Mouse (Mus musculus) lung, embryonic 14.5 days (tissue): Measurements from ENCODE around the gene Nt5c3. TPM values are rescaled to one million over a fixed set of nuclear protein-coding genes. Genes with fewer than 3 reads are reported as not detected.

ENCODE experiments used
- ATAC-seq: fragments of 200-750 bp; cut with Nextera tagmentation; 2 replicates; pipeline ENCODE4 v1.8.0; 2017; ENCODE audit warnings: mild to moderate bottlenecking, moderate TSS enrichment, moderate library complexity; ENCODE audit not compliant: insufficient read depth
- DNase-seq: peaks from one replicate; pipeline ENCODE4 v3.0.0-alpha.2; 2015
- H3K27ac ChIP-seq: fragments of 300-500 bp; sonication (generic); 2 replicates; pipeline ENCODE4 v1.5.1; 2014; ENCODE audit warnings: low read depth, mild to moderate bottlenecking, moderate library complexity
- H3K27me3 ChIP-seq: fragments of 300-500 bp; sonication (generic); 2 replicates; pipeline ENCODE4 v1.6.1; 2014; ENCODE audit warnings: low read length, control low read depth; ENCODE audit not compliant: insufficient read depth
- H3K36me3 ChIP-seq: fragments of 300-500 bp; sonication (generic); 2 replicates; pipeline ENCODE4 v1.6.1; 2014; ENCODE audit warnings: control low read depth; ENCODE audit not compliant: insufficient read depth
- H3K4me1 ChIP-seq: fragments of 300-500 bp; sonication (generic); 2 replicates; pipeline ENCODE4 v1.6.1; 2014; ENCODE audit warnings: antibody characterized with exemption, control low read depth; ENCODE audit not compliant: insufficient read depth
- H3K4me2 ChIP-seq: fragments of 300-500 bp; sonication (generic); 2 replicates; pipeline ENCODE4 v1.6.1; 2014; ENCODE audit warnings: mild to moderate bottlenecking
- H3K4me3 ChIP-seq: fragments of 300-500 bp; sonication (generic); 2 replicates; pipeline ENCODE4 v1.5.1; 2014; ENCODE audit warnings: low read depth, low read length
- H3K9ac ChIP-seq: fragments of 300-500 bp; sonication (generic); 2 replicates; pipeline ENCODE4 v1.6.1; 2014
- H3K9me3 ChIP-seq: fragments of 300-500 bp; sonication (generic); 2 replicates; pipeline ENCODE4 v1.6.1; 2016; ENCODE audit warnings: low read depth, low read length, control low read depth
- CTCF ChIP-seq: IDR thresholded peaks from 2 replicates; pipeline ENCODE4 v1.5.1; 2016; ENCODE audit warnings: antibody characterized with exemption, low read depth
- WGBS: fragments of 180-500 bp; shearing (Covaris S2); extraction: QIAGEN DNeasy Blood & Tissue Kit; methylation state at CpG from one replicate; pipeline ENCODE4 v1.1.7; 2014; 5-methylcytosine and 5-hydroxymethylcytosine counted together
- polyA plus RNA-seq: library from polyadenylated mRNA; unstranded; fragments of >200 nt; fragmentation: Nextera tagmentation; extraction: Ambion mirVana; gene quantifications from 2 replicates; pipeline ENCODE4 v1.2.1, GENCODE M21; 2014

The Nt5c3 gene
- polyA plus RNA-seq, 1 experiment from 2014 or later = 60.7 TPM

GRCm38 (mm10) chr6:56908912-56909311, 14.8 kb downstream of the Nt5c3 start:
- Histone ChIP-seq H3K4me1 (peaks cover 7% of the 10 kb centered on the region), H3K9ac (no peak overlapping the region), H3K27me3 (no peaks in the 10 kb centered on the region), H3K36me3 (no peaks in the 10 kb centered on the region), H3K4me2 (no peak overlapping the region), H3K9me3 (no peaks in the 10 kb centered on the region), H3K4me3 (no peak overlapping the region), H3K27ac (no peak overlapping the region)
- DNase-seq = peak; percentile 81
- WGBS = 14% methylated on average over 4 of the region's 4 CpGs
- ATAC-seq = peak; percentile 76
- TF ChIP-seq CTCF = peak; percentile 80

GRCm38 (mm10) chr6:56908397-56908796, 15.3 kb downstream of the Nt5c3 start:
- H3K9ac ChIP-seq = no peak overlapping the region
- no peak overlapping the region for H3K27ac ChIP-seq
- no peak for DNase-seq
- H3K9me3 ChIP-seq = no peaks in the 10 kb centered on the region
- ATAC-seq = no peak
- no peaks in the 10 kb centered on the region for H3K27me3 ChIP-seq
- peaks cover 4% of the 10 kb centered on the region for H3K4me1 ChIP-seq
- TF ChIP-seq CTCF = no peak
- 82% methylated on average over 2 of the region's 2 CpGs for WGBS
- no peaks in the 10 kb centered on the region for H3K36me3 ChIP-seq
- no peak overlapping the region for H3K4me3 ChIP-seq
- no peak overlapping the region for H3K4me2 ChIP-seq

- no peak overlapping the region for H3K27ac ChIP-seq
- no peak overlapping the region for H3K4me3 ChIP-seq
- H3K4me2 ChIP-seq = no peak overlapping the region
- no peak for TF ChIP-seq CTCF
- H3K4me1 ChIP-seq = peaks cover 4% of the 10 kb centered on the region; the same call in 1 of the 2 replicates
- H3K27me3 ChIP-seq = no peaks in the 10 kb centered on the region
- DNase-seq (no peak), ATAC-seq (no peak)
- WGBS = 87% methylated on average over 3 of the region's 3 CpGs
- no peak overlapping the region for H3K9ac ChIP-seq
- no peaks in the 10 kb centered on the region for H3K36me3 ChIP-seq
- no peaks in the 10 kb centered on the region for H3K9me3 ChIP-seq
These were observed 15.8 kb downstream of the Nt5c3 start for GRCm38 (mm10) chr6:56907973-56908372.

DNA sequence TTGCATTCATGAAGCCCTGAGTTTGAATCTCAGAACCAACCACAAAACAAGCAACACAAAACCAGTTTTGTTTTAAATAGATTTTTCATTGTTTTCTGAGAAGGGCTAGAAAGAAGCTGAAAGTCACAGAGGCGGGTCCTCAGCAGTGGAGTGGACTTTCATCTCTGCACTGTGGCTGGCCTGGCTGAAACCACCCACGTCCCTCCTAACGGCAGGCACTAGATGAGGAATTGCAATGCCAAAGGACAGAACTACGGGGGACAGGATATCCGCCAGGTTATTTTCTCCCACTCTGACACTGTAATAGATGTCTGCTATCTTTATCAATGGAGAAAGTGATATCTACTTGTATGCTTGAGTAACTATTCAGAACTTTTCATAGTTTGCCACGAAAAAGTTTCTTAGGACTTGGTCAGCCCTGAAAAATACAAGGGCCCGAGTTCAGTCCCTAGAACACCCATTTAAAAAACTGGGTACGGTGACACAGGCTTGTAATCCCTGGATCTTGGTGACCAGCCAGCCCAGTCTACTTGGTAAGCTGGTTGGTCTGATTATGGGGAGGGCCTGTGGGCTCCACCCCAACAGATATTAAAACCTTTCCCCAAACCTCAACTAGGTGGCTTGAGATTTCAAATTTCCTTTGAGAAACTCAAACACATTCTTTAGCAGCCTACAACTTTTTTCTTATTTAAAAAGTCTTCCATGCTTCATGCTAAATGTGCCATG, 17.4 kb downstream of the Nt5c3 start:
- Histone ChIP-seq H3K4me1 (peaks cover 6% of the 10 kb centered on the region), H3K9me3 (no peaks in the 10 kb centered on the region), H3K9ac (no peak overlapping the region), H3K27ac (no peak overlapping the region), H3K36me3 (no peaks in the 10 kb centered on the region), H3K4me3 (no peak overlapping the region), H3K4me2 (no peak overlapping the region), H3K27me3 (no peaks in the 10 kb centered on the region)
- DNase-seq = no peak
- TF ChIP-seq CTCF = no peak
- ATAC-seq = no peak
- 77% methylated on average over 8 of the region's 8 CpGs for WGBS

- Histone ChIP-seq H3K9ac (no peak overlapping the region), H3K27ac (no peak overlapping the region), H3K4me1 (peaks cover 6% of the 10 kb centered on the region), H3K36me3 (no peaks in the 10 kb centered on the region), H3K4me2 (no peak overlapping the region), H3K4me3 (no peak overlapping the region), H3K27me3 (no peaks in the 10 kb centered on the region), H3K9me3 (no peaks in the 10 kb centered on the region)
- DNase-seq (no peak), ATAC-seq (no peak)
- no peak for TF ChIP-seq CTCF
- 81% methylated on average over 5 of the region's 5 CpGs for WGBS
These were observed 18.2 kb downstream of the Nt5c3 start for GRCm38 (mm10) chr6:56905486-56905885.

GRCm38 (mm10) chr6:56904982-56905381, 18.8 kb downstream of the Nt5c3 start:
- Histone ChIP-seq H3K4me2 (no peak overlapping the region), H3K4me1 (peaks cover 6% of the 10 kb centered on the region), H3K27me3 (no peaks in the 10 kb centered on the region), H3K9ac (no peak overlapping the region), H3K27ac (no peak overlapping the region), H3K4me3 (no peak overlapping the region), H3K36me3 (no peaks in the 10 kb centered on the region), H3K9me3 (no peaks in the 10 kb centered on the region)
- ATAC-seq = no peak
- DNase-seq = no peak
- WGBS = 67% methylated on average over 2 of the region's 2 CpGs
- no peak for TF ChIP-seq CTCF

GRCm38 (mm10) chr6:56904330-56904729, 19.4 kb downstream of the Nt5c3 start:
- DNase-seq = no peak
- Histone ChIP-seq H3K4me2 (no peak overlapping the region), H3K4me1 (peaks cover 6% of the 10 kb centered on the region), H3K9me3 (no peaks in the 10 kb centered on the region), H3K36me3 (no peaks in the 10 kb centered on the region), H3K27ac (no peak overlapping the region), H3K27me3 (no peaks in the 10 kb centered on the region), H3K9ac (no peak overlapping the region), H3K4me3 (no peak overlapping the region)
- no peak for TF ChIP-seq CTCF
- ATAC-seq = no peak
- 52% methylated on average over 1 of the region's 1 CpGs for WGBS
